Mouse (Mus musculus) right cerebral cortex, adult 18-20 months (tissue): ENCODE measurements around the gene St8sia1.

Source experiments
- DNase-seq: peaks from one replicate; pipeline ENCODE4 v3.0.0; 2022; ENCODE audit warnings: mixed read lengths

The St8sia1 gene

GRCm38 (mm10) chr6:142895371-142895770, 68.9 kb downstream of the St8sia1 start:
- DNase-seq: no peak

GRCm38 (mm10) chr6:142893716-142894115, 70.5 kb downstream of the St8sia1 start:
- no peak for DNase-seq

- no peak for DNase-seq
Measured at GRCm38 (mm10) chr6:142890321-142890720, 73.9 kb downstream of the St8sia1 start.

GRCm38 (mm10) chr6:142888970-142889740, 75.1 kb downstream of the St8sia1 start:
- DNase-seq: no peak

- no peak for DNase-seq
Measured at GRCm38 (mm10) chr6:142888346-142888745, 75.9 kb downstream of the St8sia1 start.

- DNase-seq: no peak
Measured at GRCm38 (mm10) chr6:142887375-142887774, 76.9 kb downstream of the St8sia1 start.

GRCm38 (mm10) chr6:142885364-142886154, 78.7 kb downstream of the St8sia1 start:
- DNase-seq: no peak

- no peak for DNase-seq
Measured at GRCm38 (mm10) chr6:142884128-142884527, 80.1 kb downstream of the St8sia1 start.

- DNase-seq: no peak
Measured at GRCm38 (mm10) chr6:142880849-142881470, 83.3 kb downstream of the St8sia1 start.

- peak; percentile 14 for DNase-seq
Measured at GRCm38 (mm10) chr6:142878744-142879701, 85.2 kb downstream of the St8sia1 start.

GRCm38 (mm10) chr6:142877221-142877620, 87.0 kb downstream of the St8sia1 start:
- DNase-seq: peak; percentile 10

GRCm38 (mm10) chr6:142876279-142876899, 87.9 kb downstream of the St8sia1 start:
- no peak for DNase-seq

- DNase-seq: no peak
Measured at GRCm38 (mm10) chr6:142873795-142874563, 90.3 kb downstream of the St8sia1 start.

- DNase-seq: no peak
Measured at GRCm38 (mm10) chr6:142869715-142870422, 94.4 kb downstream of the St8sia1 start.

- peak; percentile 38 for DNase-seq
Measured at GRCm38 (mm10) chr6:142867471-142868055, 96.7 kb downstream of the St8sia1 start.

- no peak for DNase-seq
Measured at GRCm38 (mm10) chr6:142867023-142867422, 97.2 kb downstream of the St8sia1 start.

- no peak for DNase-seq
Measured at GRCm38 (mm10) chr6:142865199-142865598, 99.1 kb downstream of the St8sia1 start.

GRCm38 (mm10) chr6:142863881-142864280, 100.4 kb downstream of the St8sia1 start:
- DNase-seq: no peak

- DNase-seq: no peak
Measured at GRCm38 (mm10) chr6:142862265-142862664, 102.0 kb downstream of the St8sia1 start.

- no peak for DNase-seq
Measured at GRCm38 (mm10) chr6:142860396-142860795, 103.9 kb downstream of the St8sia1 start.
